Mouse (Mus musculus): ENCODE results near the gene Cux1. TPM values are rescaled to one million over a fixed set of nuclear protein-coding genes. Genes with fewer than 3 reads are reported as not detected.

Gene Cux1
- polyA plus RNA-seq, 1 experiment from 2014 or later, result 131 TPM

DNA sequence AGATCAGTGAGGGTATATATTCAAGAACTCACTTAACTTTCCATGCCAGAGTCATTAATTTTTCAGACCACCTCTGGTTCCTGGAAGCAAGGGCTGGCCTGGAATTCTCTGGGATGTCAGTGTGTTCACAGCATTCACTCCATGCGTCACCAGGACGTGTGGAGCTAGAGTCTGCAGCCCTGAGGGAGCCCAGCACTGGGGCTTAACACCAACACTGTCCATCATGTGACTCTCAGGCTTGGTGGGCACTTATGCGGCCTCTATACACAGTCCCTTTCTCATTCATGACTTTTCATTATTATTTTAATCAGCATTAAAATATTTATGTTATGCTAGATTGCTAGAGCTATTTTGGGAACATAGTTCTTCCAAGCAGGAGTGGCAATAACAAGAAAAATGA lies 191.9 kb downstream of the Cux1 start:
- H3K79me2 ChIP-seq (ENCODE audit: inconsistent target), result no peaks in the 10 kb centered on the region
- 93% methylated on average over 3 of the region's 3 CpGs for WGBS (ENCODE audit: missing documents)
- H3K27ac ChIP-seq, result no peak overlapping the region
- peaks cover 16% of the 10 kb centered on the region for H3K36me3 ChIP-seq (ENCODE audit: inconsistent target)
- H3K4me3 ChIP-seq (ENCODE audit: inconsistent target), result no peak overlapping the region

DNA sequence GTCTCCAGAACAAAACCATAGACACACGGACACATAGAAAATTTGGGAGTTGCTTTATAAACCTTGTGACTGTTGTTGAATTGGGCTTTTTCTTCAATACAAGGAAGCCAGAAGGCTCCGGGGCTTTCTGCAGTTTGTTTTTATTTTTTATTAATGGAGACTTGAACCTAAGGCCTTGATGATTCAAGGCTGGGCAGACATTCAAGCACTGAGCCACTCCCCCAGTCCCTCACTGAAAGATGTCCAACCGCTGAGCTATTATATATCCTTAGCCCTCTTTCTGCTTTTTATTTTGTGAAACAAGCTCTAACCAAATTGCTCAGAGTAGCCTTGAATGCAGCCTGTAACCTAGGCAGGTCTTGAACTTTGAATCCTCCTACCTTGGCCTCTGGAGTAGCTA lies 195.0 kb downstream of the Cux1 start:
- Histone ChIP-seq H3K4me3 (ENCODE audit: inconsistent target) (no peak overlapping the region), H3K27ac (no peak overlapping the region), H3K36me3 (ENCODE audit: inconsistent target) (peaks cover 28% of the 10 kb centered on the region), H3K79me2 (ENCODE audit: inconsistent target) (no peaks in the 10 kb centered on the region)
- 100% methylated on average over 2 of the region's 3 CpGs for WGBS (ENCODE audit: missing documents)

DNA sequence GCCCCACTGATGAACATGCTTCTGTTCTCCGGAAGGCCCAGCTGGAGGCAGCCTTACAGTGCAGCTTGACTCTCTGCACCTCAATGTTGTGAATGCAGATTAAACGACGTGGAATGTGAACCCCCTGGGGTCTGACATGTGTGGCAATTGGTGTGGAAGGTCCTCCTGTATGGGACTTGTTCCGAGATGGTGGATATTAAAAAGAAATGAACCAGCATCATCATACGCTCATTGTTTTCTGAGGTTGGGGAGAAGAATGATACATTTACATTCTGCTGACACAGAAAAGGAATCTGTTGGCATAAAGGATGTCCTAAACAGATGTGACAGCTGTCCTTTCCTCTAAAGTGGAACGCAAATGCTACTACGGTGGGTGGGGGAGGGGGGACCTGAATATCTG lies 203.9 kb downstream of the Cux1 start:
- WGBS (ENCODE audit: missing documents), result 91% methylated on average over 7 of the region's 7 CpGs
- Histone ChIP-seq H3K4me3 (ENCODE audit: inconsistent target) (no peak overlapping the region), H3K79me2 (ENCODE audit: inconsistent target) (no peaks in the 10 kb centered on the region), H3K36me3 (ENCODE audit: inconsistent target) (peaks cover 23% of the 10 kb centered on the region; the same call in 1 of the 2 replicates), H3K27ac (no peak overlapping the region)

GRCm38 (mm10) chr5:136362473-136363230 lies 204.6 kb downstream of the Cux1 start:
- no peaks in the 10 kb centered on the region for H3K79me2 ChIP-seq (ENCODE audit: inconsistent target)
- no peak overlapping the region for H3K27ac ChIP-seq
- WGBS (ENCODE audit: missing documents), result 89% methylated on average over 6 of the region's 6 CpGs
- H3K4me3 ChIP-seq (ENCODE audit: inconsistent target), result no peak overlapping the region
- H3K36me3 ChIP-seq (ENCODE audit: inconsistent target), result peaks cover 27% of the 10 kb centered on the region; the same call in 1 of the 2 replicates

GRCm38 (mm10) chr5:136362021-136362420 lies 205.3 kb downstream of the Cux1 start:
- Histone ChIP-seq H3K4me3 (ENCODE audit: inconsistent target) (no peak overlapping the region), H3K79me2 (ENCODE audit: inconsistent target) (no peaks in the 10 kb centered on the region), H3K27ac (no peak overlapping the region), H3K36me3 (ENCODE audit: inconsistent target) (peaks cover 32% of the 10 kb centered on the region; the same call in 1 of the 2 replicates)
- 94% methylated on average over 5 of the region's 5 CpGs for WGBS (ENCODE audit: missing documents)

GRCm38 (mm10) chr5:136357227-136357626 lies 210.1 kb downstream of the Cux1 start:
- H3K79me2 ChIP-seq (ENCODE audit: inconsistent target), result no peaks in the 10 kb centered on the region
- no peak overlapping the region for H3K4me3 ChIP-seq (ENCODE audit: inconsistent target)
- H3K27ac ChIP-seq, result no peak overlapping the region
- H3K36me3 ChIP-seq (ENCODE audit: inconsistent target), result peaks cover 38% of the 10 kb centered on the region
- 96% methylated on average over 2 of the region's 2 CpGs for WGBS (ENCODE audit: missing documents)

DNA sequence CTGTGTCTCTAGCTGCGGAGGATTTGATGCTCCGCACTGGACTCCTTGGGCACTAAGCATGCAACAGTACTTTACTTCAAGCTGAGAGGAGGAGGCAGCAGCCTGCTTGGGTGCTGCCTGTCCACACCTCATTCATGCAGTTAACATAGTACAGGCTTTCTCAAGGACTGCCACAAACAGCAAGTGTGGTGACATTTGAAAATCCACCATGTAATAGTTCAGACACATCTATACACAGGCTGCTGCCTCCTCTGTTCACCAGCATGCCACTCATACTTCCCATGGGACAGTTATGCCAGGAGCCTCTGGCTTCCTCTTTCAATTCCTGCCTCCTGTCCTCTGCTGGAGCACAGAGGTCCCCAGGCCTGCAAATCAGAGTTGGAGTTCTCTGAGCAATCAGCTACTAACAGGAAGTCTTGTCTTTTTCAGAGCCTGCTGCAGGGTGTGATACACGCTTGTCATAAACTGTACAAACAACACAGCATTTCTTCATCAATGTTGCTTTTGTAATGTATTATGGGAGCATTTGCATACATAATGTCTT lies 211.6 kb downstream of the Cux1 start:
- H3K36me3 ChIP-seq (ENCODE audit: inconsistent target), result peaks cover 34% of the 10 kb centered on the region

GRCm38 (mm10) chr5:136354729-136355128 lies 212.6 kb downstream of the Cux1 start:
- Histone ChIP-seq H3K79me2 (ENCODE audit: inconsistent target) (no peaks in the 10 kb centered on the region), H3K36me3 (ENCODE audit: inconsistent target) (peaks cover 28% of the 10 kb centered on the region), H3K4me3 (ENCODE audit: inconsistent target) (no peak overlapping the region), H3K27ac (no peak overlapping the region)
- WGBS (ENCODE audit: missing documents), result 89% methylated on average over 6 of the region's 6 CpGs

More for the DNA sequence above, 211.6 kb downstream of the Cux1 start:
- Histone ChIP-seq H3K27ac (no peak overlapping the region), H3K4me3 (ENCODE audit: inconsistent target) (no peak overlapping the region), H3K79me2 (ENCODE audit: inconsistent target) (no peaks in the 10 kb centered on the region)
- WGBS (ENCODE audit: missing documents), result 72% methylated on average over 3 of the region's 3 CpGs

GRCm38 (mm10) chr5:136353114-136353513 lies 214.2 kb downstream of the Cux1 start:
- H3K79me2 ChIP-seq (ENCODE audit: inconsistent target), result no peaks in the 10 kb centered on the region
- WGBS (ENCODE audit: missing documents), result 91% methylated on average over 8 of the region's 8 CpGs
- no peak overlapping the region for H3K4me3 ChIP-seq (ENCODE audit: inconsistent target)
- H3K36me3 ChIP-seq (ENCODE audit: inconsistent target), result peaks cover 27% of the 10 kb centered on the region
- H3K27ac ChIP-seq, result no peak overlapping the region

GRCm38 (mm10) chr5:136343156-136343890 lies 224.0 kb downstream of the Cux1 start:
- Histone ChIP-seq H3K36me3 (ENCODE audit: inconsistent target) (peaks cover 13% of the 10 kb centered on the region), H3K79me2 (ENCODE audit: inconsistent target) (no peaks in the 10 kb centered on the region), H3K4me3 (ENCODE audit: inconsistent target) (no peak overlapping the region), H3K27ac (no peak overlapping the region)
- 96% methylated on average over 15 of the region's 15 CpGs for WGBS (ENCODE audit: missing documents)

- Histone ChIP-seq H3K4me3 (ENCODE audit: inconsistent target) (no peak overlapping the region), H3K36me3 (ENCODE audit: inconsistent target) (peaks cover 33% of the 10 kb centered on the region), H3K27ac (no peak overlapping the region), H3K79me2 (ENCODE audit: inconsistent target) (no peaks in the 10 kb centered on the region)
- 85% methylated on average over 4 of the region's 4 CpGs for WGBS (ENCODE audit: missing documents)
Observed at GRCm38 (mm10) chr5:136336798-136337527, 230.3 kb downstream of the Cux1 start.

GRCm38 (mm10) chr5:136335681-136336080 lies 231.6 kb downstream of the Cux1 start:
- 98% methylated on average over 4 of the region's 4 CpGs for WGBS (ENCODE audit: missing documents)
- Histone ChIP-seq H3K36me3 (ENCODE audit: inconsistent target) (peaks cover 34% of the 10 kb centered on the region), H3K4me3 (ENCODE audit: inconsistent target) (no peak overlapping the region), H3K79me2 (ENCODE audit: inconsistent target) (no peaks in the 10 kb centered on the region), H3K27ac (no peak overlapping the region)

GRCm38 (mm10) chr5:136334780-136335179 lies 232.5 kb downstream of the Cux1 start:
- no peaks in the 10 kb centered on the region for H3K79me2 ChIP-seq (ENCODE audit: inconsistent target)
- H3K27ac ChIP-seq, result no peak overlapping the region
- H3K4me3 ChIP-seq (ENCODE audit: inconsistent target), result no peak overlapping the region
- peaks cover 34% of the 10 kb centered on the region for H3K36me3 ChIP-seq (ENCODE audit: inconsistent target)
- WGBS (ENCODE audit: missing documents), result 87% methylated on average over 4 of the region's 4 CpGs

DNA sequence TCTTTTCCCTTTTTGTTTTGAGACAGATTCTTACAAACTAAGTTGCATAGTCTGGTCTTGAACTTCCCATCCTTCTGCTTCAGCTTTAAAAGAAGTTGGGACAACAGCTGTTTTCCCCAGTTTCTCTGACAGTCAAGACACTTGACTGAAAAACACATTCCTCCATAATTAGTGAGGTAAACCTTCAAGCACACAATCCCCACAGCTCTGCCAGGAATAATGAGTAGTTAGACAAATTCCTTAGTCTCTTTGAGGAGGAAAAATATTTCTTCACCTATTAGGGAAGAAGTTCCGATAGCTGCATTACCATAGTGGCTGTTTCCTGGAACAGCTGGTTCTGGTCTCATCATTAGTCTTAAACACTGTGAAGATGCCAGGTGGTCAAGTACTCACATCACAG lies 233.2 kb downstream of the Cux1 start:
- H3K79me2 ChIP-seq (ENCODE audit: inconsistent target), result no peaks in the 10 kb centered on the region
- peaks cover 27% of the 10 kb centered on the region; the same call in 1 of the 2 replicates for H3K36me3 ChIP-seq (ENCODE audit: inconsistent target)
- WGBS (ENCODE audit: missing documents), result 100% methylated on average over 1 of the region's 1 CpGs
- H3K4me3 ChIP-seq (ENCODE audit: inconsistent target), result no peak overlapping the region
- H3K27ac ChIP-seq, result no peak overlapping the region

Data from macrophage (primary cell).